Mouse (Mus musculus) intestine, embryonic 14.5 days (tissue): ENCODE measurements around the gene Cyp27b1. TPM values are rescaled to one million over a fixed set of nuclear protein-coding genes. Genes with fewer than 3 reads are reported as not detected.

ENCODE experiments used
- ATAC-seq: fragments of 200-750 bp; cut with Nextera tagmentation; replicated peaks from 2 replicates; pipeline ENCODE4 v1.8.0; 2017; ENCODE audit warnings: low read depth, moderate number of reproducible peaks, moderate TSS enrichment, moderate library complexity; ENCODE audit not compliant: low FRiP score, low TSS enrichment
- DNase-seq: peaks from one replicate; pipeline ENCODE4 v3.0.0-alpha.2; 2018; ENCODE audit warnings: low spot score
- H3K27ac ChIP-seq: fragments of 300-500 bp; sonication (generic); 2 replicates; pipeline ENCODE4 v1.5.1; 2014; ENCODE audit warnings: low read depth, mild to moderate bottlenecking, control low read depth
- H3K27me3 ChIP-seq: fragments of 300-500 bp; sonication (generic); replicated peaks from 2 replicates; pipeline ENCODE4 v1.6.1; 2014; ENCODE audit warnings: low read length, control low read depth; ENCODE audit not compliant: control insufficient read depth, insufficient read depth
- H3K36me3 ChIP-seq: fragments of 300-500 bp; sonication (generic); 2 replicates; pipeline ENCODE4 v1.6.1; 2014; ENCODE audit warnings: low read length, control low read depth; ENCODE audit not compliant: control insufficient read depth, insufficient read depth
- H3K4me1 ChIP-seq: fragments of 300-500 bp; sonication (generic); replicated peaks from 2 replicates; pipeline ENCODE4 v1.6.1; 2014; ENCODE audit warnings: low read length, control low read depth, mixed read lengths; ENCODE audit not compliant: control insufficient read depth, insufficient read depth
- H3K4me2 ChIP-seq: fragments of 300-500 bp; sonication (generic); 2 replicates; pipeline ENCODE4 v1.6.1; 2014; ENCODE audit warnings: low read length
- H3K4me3 ChIP-seq: fragments of 300-500 bp; sonication (generic); 2 replicates; pipeline ENCODE4 v1.5.1; 2014; ENCODE audit warnings: low read depth, low read length, control low read depth, mixed read lengths
- H3K9ac ChIP-seq: fragments of 300-500 bp; sonication (generic); 2 replicates; pipeline ENCODE4 v1.6.1; 2014; ENCODE audit warnings: mild to moderate bottlenecking, low read length
- H3K9me3 ChIP-seq: fragments of 300-500 bp; sonication (generic); 2 replicates; pipeline ENCODE4 v1.6.1; 2016; ENCODE audit warnings: low read length, control low read depth; ENCODE audit not compliant: control insufficient read depth
- WGBS: fragments of 180-500 bp; shearing (Covaris S2); extraction: QIAGEN DNeasy Blood & Tissue Kit; methylation state at CpG from one replicate; pipeline ENCODE4 v1.1.7; 2014; 5-methylcytosine and 5-hydroxymethylcytosine counted together
- microRNA counts: library from miRNA; unstranded; fragments of <30 nt; microRNA quantifications from one replicate; lab custom pipeline; 2016
- microRNA-seq: library from miRNA; unstranded; fragments of <30 nt; microRNA quantifications from one replicate; pipeline ENCODE4, GENCODE M21; 2016
- polyA plus RNA-seq: library from polyadenylated mRNA; unstranded; fragments of >200 nt; fragmentation: Nextera tagmentation; extraction: Ambion mirVana; gene quantifications from 2 replicates; pipeline ENCODE4 v1.2.1, GENCODE M21; 2014

Gene Cyp27b1
- polyA plus RNA-seq, 1 experiment from 2014 or later: 0.15 TPM

DNA sequence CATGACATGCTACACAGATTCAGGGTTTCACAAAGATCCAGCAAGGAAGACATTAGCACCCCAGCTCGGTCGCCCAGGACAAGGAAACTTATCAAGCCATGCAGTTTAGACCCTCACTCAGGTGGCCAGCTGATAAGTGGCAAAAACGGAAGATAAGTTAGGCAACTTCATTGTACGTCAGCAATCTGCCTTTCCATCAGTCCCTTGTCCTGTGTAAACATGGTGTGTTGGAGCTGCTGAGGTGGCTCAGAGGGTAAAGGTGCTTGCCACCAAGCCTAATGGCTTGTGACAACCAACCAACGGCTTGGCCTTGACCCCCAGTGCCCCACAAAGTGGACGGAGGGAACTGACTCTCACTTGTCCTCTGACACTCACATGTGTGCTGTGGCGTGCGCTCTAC is 52.4 kb downstream of the Cyp27b1 start:
- peaks cover 36% of the 10 kb centered on the region for H3K36me3 ChIP-seq
- DNase-seq: no peak
- no peaks in the 10 kb centered on the region for H3K27me3 ChIP-seq
- no peak overlapping the region for H3K9ac ChIP-seq
- no peak overlapping the region for H3K4me2 ChIP-seq
- no peaks in the 10 kb centered on the region for H3K4me1 ChIP-seq
- 78% methylated on average over 8 of the region's 8 CpGs for WGBS
- ATAC-seq: no peak
- no peak overlapping the region for H3K27ac ChIP-seq
- no peak overlapping the region for H3K4me3 ChIP-seq
- no peaks in the 10 kb centered on the region for H3K9me3 ChIP-seq

DNA sequence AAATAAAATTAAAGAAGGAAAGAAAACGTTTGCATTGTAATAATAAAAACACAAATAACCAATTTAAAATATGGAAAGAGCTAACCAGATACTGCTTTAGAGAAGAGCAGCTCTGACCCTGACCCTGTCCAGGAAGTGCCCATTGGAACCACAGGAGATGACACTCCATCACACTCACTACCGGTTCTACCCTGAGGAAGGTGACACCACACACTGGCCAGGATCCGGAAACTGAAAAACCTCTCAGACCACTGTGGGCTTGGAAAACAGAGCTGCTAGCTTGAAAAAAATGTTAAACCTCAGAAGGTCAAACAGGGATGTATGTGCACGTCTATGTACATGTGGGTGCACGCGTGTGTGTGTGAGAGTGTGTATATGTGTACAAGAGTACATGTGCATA is 53.1 kb downstream of the Cyp27b1 start:
- H3K9ac ChIP-seq: no peak overlapping the region
- H3K9me3 ChIP-seq: no peaks in the 10 kb centered on the region
- H3K27me3 ChIP-seq: no peaks in the 10 kb centered on the region
- ATAC-seq (no peak), DNase-seq (no peak)
- no peaks in the 10 kb centered on the region for H3K4me1 ChIP-seq
- WGBS: 86% methylated on average over 6 of the region's 6 CpGs
- no peak overlapping the region for H3K27ac ChIP-seq
- H3K4me2 ChIP-seq: no peak overlapping the region
- peaks cover 31% of the 10 kb centered on the region for H3K36me3 ChIP-seq
- no peak overlapping the region for H3K4me3 ChIP-seq

MicroRNAs encoded within 50 kb of the gene (microRNA counts, 519-probe panel; counts per million panel counts)
- microRNA mmu-miR-546 (lab: Ali Mortazavi, UCI): not detected

Small RNA genes within 50 kb of the gene (microRNA-seq; reads per million reads assigned to microRNA genes)
- gene Mir546: 0.25 reads per million

Other genes starting within 250 kb of the Cyp27b1 start
- 21.8 and 22.9 TPM in 2 replicates for gene Atp23, start 146.9 kb upstream of the Cyp27b1 start, polyA plus RNA-seq
- 99.2 and 101 TPM in 2 replicates for gene Ctdsp2, start 69.5 kb upstream of the Cyp27b1 start, polyA plus RNA-seq
- 0.22 TPM in 2 replicates for gene Avil, start 47.5 kb upstream of the Cyp27b1 start, polyA plus RNA-seq
- 86.1 and 86.3 TPM in 2 replicates for gene Tsfm, start 17.4 kb upstream of the Cyp27b1 start, polyA plus RNA-seq
- 60.8 and 65.2 TPM in 2 replicates for gene Mettl1, start 6.8 kb upstream of the Cyp27b1 start, polyA plus RNA-seq
- gene Eef1akmt3, start 6.7 kb upstream of the Cyp27b1 start, polyA plus RNA-seq: 0.31 and 0.50 TPM in 2 replicates
- 1.4 and 1.9 TPM in 2 replicates for gene March9, start 11.9 kb downstream of the Cyp27b1 start, polyA plus RNA-seq
- 1,915 and 2,068 TPM in 2 replicates for gene Cdk4, start 15.3 kb downstream of the Cyp27b1 start, polyA plus RNA-seq
- 92.4 and 114 TPM in 2 replicates for gene Tspan31, start 22.0 kb downstream of the Cyp27b1 start, polyA plus RNA-seq
- 0.23 and 0.26 TPM in 2 replicates for gene Agap2, start 27.0 kb downstream of the Cyp27b1 start, polyA plus RNA-seq
- 47.6 and 51.6 TPM in 2 replicates for gene Os9, start 72.9 kb downstream of the Cyp27b1 start, polyA plus RNA-seq
- gene B4galnt1, start 117.0 kb downstream of the Cyp27b1 start, polyA plus RNA-seq: 54.3 and 66.0 TPM in 2 replicates
- 0.93 and 1.3 TPM in 2 replicates for gene Slc26a10, start 132.4 kb downstream of the Cyp27b1 start, polyA plus RNA-seq
- gene Arhgef25, start 141.8 kb downstream of the Cyp27b1 start, polyA plus RNA-seq: 49.0 and 57.7 TPM in 2 replicates
- 95.8 and 101 TPM in 2 replicates for gene Dtx3, start 147.5 kb downstream of the Cyp27b1 start, polyA plus RNA-seq
- gene Pip4k2c, start 163.3 kb downstream of the Cyp27b1 start, polyA plus RNA-seq: 24.2 and 25.9 TPM in 2 replicates
- 9.2 and 10.6 TPM in 2 replicates for gene Kif5a, start 215.1 kb downstream of the Cyp27b1 start, polyA plus RNA-seq
- gene Dctn2, start 218.1 kb downstream of the Cyp27b1 start, polyA plus RNA-seq: 157 and 166 TPM in 2 replicates
- 19.2 and 20.6 TPM in 2 replicates for gene Mbd6, start 240.8 kb downstream of the Cyp27b1 start, polyA plus RNA-seq